Mouse (Mus musculus): ENCODE measurements at regions not wholly inside any gene's neighbourhood (a gene's known extent, or its start where the extent isn't known, plus 50 kb on each side); places are given as distances from the start of the nearest gene placed in this dataset.

DNA sequence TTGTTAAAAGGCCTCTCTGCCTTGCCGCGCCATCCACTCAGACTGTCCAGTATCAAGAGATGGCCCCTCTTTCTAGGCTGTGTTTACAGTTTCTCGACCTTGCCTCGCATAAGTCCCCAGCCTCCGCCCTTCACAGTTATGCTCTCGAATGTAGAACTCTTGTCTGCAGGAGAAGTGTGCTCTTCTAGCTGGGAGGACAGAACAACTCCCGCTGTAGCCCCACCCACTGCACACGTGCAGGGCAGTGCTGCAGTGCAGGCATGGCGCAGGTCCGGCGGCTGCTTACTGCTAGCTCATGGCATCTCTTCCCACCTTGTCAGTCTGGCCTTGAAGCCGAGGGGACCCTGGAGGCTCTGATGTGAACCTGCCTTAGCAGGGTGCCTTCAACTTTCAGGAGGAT lies 145.7 kb upstream of the Lrfn2 start:
- TF ChIP-seq USF1 (IDR thresholded peaks at IDR 0.05; ENCODE audit: low read depth) (no peak), POLR2A (IDR thresholded peaks at IDR 0.05; ENCODE audit: insufficient read length, low read depth) (no peak), E2F4 (IDR thresholded peaks at IDR 0.05; ENCODE audit: insufficient read depth) (no peak), POLR2AphosphoS2 (IDR thresholded peaks at IDR 0.05; ENCODE audit: insufficient read length, low read depth) (no peak)
